Mouse (Mus musculus): ENCODE results near the gene Zfp174.
"Not testable (repeated sequence)": the region's sequence is repeated elsewhere in the genome, so short reads cannot be mapped to it uniquely, and the experiment has no call there.

Gene Zfp174

DNA sequence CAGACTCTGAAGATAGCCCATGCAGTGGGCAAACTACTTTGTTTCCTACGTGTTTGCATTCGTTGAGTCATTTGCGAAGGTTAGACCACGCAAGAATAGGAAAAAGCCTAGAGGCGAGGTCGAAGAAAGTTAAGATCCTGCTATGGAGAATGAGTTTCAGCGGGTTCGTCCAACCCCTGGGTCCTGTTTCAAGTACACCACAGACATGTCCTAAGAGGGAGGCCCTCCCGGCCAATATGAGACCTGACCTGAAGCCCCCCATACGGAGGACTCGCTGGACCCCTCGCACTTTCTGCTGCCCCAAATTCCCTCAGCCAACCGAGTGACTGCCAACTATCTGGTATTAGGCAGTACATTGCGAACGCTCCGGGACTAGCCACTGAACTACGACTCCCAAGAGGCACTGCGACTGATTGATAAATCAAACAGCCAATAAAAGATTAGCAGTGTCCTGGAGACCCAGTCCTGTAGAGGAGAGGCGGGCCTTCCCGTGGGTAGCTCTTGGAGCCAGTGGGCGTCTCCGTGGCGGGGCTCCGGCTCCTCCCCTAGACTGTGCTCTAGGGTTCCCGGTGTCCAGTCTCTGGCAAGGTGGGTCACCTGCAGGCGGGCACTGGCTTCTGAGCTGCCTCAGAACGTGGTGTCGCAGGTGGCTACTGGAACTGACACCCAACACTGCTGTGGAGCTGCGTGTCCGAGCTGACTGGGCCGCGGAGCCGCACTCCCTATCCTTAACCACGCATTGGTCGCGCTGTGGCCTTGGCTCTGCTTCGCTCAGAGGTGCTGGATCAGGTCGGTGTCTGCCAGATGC is at the start of gene Zfp174:
Gene Zfp174 (plus strand): TSS at position 558 of the 808 bp plus-strand sequence.
- DNase-seq (ENCODE audit: low read depth, low spot score): peak; percentile 97

DNA sequence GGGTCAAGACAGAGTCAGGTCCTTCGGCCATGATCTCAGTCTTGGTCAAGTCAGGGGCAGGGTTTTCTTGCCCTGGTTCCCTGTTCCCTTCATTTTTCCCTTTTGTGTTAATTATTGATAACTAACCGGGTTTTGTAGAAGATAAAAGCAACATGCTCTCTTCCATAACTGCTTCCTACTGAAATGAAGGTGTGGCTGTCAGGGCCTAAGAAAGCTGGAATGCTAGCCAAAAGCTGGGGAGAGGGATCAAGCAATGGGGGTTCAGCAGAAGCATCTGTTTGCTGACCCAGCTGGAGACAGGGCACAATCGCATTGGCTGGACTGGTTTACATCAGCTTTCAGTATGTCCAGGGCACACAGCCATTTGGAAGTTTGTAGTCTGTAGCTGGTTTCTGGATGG is 38.9 kb upstream of the Zfp174 start:
- no peak for DNase-seq (ENCODE audit: low read depth, low spot score)

DNA sequence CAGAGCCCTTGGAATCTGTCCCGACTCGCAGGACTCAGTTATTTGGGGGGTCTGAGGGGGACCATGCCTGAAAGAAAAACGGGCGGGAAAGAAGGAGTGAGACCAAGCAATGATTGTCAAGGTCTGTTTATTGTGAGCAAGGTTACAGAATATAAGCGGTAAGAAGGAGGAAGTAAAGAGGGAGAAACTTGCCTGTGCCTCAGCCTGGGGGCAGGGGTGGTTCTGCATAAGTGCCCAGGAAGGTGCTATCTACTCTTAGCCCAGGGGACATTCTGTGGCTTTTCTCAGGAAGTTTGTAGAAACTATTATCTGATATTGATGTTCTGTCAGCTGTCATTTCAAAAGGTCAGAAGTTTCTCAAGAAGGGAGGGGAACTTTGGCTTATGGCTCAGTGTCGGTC is 32.4 kb upstream of the Zfp174 start:
- not testable (repeated sequence) for DNase-seq (ENCODE audit: low read depth, low spot score)

DNA sequence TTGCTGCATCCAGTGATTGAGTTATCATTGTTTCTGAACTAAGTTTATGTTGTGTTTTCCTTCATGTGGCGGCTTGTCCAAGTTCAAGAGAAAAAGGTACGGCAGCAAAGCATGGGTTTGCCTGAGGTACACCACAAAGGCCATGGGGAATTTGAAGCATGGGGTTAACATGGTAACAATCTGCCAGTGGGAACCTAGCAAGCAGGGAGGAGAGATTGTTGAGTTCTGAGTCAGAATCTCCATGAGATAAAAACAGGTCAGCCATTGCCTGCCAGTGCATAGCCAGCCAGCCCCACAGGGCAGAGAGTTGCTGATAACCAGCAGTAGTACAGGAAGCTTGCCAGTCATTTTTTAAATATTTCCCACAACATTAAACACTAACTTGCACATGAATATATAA is 26.9 kb upstream of the Zfp174 start:
- no peak for DNase-seq (ENCODE audit: low read depth, low spot score)

DNA sequence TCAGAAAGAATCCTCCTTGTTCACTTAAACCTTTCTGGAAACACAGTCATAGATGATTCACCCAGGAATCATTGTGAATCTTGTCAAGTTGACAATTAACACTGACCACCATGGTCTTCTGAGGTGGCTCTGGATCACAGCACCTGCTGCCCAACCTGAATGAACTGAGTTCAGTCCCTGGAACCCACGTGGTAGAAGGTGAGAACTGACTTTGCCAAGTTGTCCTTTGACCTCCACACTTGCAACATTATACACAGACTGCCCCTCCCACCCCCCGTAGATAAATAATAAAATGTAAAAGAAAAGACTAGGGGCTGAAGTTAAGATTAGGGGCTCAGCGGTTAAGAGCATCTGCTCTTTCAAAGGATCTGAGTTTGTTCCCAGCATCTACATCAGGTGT is 19.0 kb upstream of the Zfp174 start:
- DNase-seq (ENCODE audit: low read depth, low spot score): no peak

DNA sequence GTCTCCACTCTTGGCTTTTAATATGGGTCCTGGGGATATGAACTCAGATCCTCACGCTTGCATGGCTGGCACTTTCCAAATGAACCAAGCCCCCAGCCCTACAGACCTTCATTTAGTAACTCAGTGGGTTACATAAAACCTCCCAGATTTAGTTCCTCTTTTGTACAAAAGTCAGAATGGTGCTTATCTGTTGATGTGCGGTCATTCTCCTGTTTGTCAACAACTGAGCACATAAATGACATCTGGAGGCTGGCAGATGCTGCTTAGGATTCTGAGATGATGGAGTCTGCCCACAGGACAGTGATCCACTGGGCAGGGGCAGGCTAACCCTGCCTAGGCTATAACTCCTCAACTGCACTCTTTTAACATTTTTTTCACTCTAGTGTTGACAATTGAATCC is 17.3 kb upstream of the Zfp174 start:
- no peak for DNase-seq (ENCODE audit: low read depth, low spot score)

DNA sequence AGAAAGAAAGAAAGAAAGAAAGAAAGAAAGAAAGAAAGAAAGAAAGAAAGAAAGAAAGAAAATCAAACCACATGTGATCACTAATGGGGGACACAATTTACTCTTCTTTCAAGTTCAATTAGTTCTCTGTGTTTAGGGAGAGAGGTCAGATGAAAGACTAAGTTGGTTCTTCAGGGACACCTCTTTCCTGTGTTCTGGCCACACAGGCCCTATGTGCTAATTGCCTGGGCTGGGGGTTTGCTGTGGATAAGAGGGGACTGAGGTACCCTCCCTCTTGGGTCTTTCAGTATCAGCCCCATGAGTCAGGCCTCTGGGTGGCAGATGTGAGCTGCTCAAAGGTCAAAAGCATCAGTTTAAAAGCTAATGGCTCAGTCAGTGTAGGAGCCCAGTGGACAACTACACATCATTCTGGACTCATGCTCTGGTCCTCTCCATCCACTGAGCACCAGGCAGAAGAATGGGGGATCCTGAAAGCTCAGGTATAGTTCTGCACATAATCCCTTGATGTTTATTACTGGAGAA is 16.4 kb upstream of the Zfp174 start, which contains the start of gene Olfr15:
Gene Olfr15 (plus strand): TSS at position 291 of the 522 bp plus-strand sequence.
- peak; percentile 38 for DNase-seq (ENCODE audit: low read depth, low spot score)

DNA sequence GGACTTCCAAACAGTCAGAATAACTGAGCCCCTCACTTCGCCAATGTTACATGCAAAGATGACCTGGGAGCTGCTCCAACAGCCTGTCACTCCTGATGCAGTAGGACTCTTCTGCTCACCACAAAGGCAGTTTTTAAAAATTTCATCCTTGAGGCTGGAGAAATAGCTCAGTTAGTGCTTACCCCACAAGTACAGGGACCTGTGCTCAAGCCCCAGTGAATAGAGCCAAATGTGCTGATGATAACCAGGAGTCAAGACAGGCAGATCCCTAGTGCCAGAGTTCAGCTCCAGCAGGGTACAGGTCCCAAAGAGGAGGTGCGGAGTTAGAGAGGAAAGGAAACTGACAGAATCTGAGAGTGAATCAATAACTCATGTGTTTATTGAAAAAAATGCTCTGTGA is 11.6 kb upstream of the Zfp174 start:
- DNase-seq (ENCODE audit: low read depth, low spot score): no peak

DNA sequence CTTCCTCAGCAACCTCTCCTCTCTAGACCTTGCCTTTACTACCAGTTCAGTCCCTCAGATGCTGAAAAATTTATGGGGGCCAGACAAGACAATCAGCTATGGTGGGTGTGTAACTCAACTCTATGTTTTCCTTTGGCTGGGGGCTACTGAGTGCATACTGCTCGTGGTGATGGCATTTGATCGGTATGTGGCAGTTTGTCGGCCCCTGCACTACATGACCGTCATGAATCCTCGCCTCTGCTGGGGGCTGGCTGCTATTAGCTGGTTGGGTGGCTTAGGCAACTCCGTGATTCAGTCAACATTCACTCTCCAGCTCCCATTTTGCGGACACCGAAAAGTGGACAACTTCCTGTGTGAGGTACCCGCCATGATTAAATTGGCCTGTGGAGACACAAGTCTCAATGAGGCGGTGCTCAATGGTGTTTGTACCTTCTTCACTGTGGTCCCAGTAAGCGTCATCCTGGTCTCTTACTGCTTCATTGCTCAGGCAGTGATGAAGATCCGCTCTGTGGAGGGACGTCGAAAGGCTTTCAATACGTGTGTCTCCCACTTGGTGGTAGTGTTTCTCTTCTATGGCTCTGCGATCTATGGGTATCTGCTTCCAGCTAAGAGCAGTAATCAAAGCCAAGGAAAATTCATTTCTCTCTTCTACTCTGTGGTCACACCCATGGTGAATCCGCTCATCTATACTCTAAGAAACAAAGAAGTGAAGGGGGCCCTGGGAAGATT is 7.7 kb upstream of the Zfp174 start:
- peak; percentile 72 for DNase-seq (ENCODE audit: low read depth, low spot score)

DNA sequence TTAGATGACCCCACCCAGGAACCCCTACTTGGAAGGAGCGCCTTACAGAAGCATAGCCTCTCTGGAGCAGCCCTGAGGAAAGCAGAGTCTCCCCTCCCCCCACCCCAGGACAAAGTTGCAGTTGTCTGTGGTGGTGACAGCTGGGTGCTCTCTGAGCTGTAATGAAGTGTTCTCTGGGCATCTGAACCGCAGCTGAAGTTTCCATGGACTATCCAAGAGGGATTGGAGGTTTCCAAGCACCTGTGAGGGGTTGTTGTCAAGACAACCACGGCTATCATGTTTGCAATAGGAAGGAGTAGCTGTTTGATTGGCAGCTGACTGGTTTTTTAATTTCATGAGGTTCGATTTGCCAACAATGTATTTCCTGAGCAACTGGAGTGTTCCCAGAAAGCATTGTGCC is 4.1 kb upstream of the Zfp174 start:
- DNase-seq (ENCODE audit: low read depth, low spot score): peak; percentile 38

DNA sequence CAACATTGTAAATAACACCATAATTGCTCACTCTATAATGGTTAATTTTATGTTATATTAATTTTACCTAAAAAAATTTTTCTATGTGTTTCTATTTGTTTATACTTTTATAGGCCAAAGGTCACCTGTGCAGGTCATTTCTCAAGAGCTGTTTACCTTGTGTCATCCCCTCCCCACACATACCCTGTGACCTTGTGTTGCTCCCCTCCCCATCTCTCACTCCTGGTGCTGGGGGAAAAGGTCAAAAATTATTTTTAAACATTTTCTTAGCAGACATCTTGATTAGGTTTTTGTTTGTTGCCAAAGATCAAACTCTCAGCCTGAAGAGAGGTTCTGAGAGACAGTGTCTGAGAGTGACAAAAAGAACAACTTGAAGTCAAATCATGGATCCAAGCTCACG is 3.3 kb upstream of the Zfp174 start:
- DNase-seq (ENCODE audit: low read depth, low spot score): no peak

DNA sequence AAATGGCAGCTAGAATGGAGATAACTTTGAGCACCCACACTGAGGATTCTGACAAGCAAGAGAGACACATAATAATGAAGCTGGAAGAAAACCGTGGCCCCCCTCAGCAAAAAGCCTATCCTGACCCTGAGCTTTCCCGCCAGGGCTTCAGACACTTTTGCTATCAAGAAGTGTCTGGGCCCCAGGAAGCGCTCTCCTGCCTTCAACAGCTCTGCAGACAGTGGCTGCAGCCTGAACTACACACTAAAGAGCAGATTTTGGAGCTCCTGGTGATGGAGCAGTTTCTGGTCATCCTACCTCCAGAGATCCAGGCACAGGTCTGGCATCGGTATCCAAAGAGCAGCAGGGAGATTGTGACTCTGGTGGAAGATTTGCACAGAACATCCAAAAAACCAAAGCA is 803 bp downstream of the Zfp174 start:
- peak; percentile 56 for DNase-seq (ENCODE audit: low read depth, low spot score)

DNA sequence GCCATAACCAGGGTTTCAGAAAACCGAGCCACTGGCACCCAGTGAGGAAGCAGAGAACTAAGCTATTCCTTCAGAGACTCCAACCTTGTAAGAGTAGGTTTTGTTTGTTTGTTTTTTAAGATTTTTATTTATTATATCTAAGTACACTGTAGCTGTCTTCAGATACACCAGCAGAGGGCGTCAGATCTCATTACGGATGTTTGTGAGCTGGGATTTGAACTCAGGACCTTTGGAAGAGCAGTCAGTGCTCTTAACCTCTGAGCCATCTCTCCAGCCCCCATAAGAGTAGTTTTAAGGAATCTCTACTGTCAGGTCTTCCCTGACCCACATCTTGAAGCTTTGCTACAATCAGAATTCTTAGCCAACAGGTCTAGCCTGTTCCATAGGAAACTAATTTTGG is 1.3 kb downstream of the Zfp174 start:
- no peak for DNase-seq (ENCODE audit: low read depth, low spot score)

DNA sequence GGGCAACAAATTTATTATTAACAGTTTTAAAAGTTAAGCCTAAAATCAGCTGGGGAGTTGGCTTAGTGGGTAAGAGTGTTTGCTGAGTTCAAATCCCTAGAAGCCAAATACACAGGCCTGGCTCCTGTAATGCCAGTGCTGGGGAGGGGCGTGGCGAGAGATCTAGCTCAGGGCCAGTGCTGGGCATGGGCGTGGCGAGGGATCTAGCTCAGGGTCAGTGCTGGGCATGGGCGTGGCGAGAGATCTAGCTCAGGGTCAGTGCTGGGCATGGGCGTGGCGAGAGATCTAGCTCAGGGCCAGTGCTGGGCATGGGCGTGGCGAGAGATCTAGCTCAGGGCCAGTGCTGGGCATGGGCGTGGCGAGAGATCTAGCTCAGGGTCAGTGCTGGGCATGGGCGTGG is 4.2 kb downstream of the Zfp174 start:
- DNase-seq (ENCODE audit: low read depth, low spot score): not testable (repeated sequence)

DNA sequence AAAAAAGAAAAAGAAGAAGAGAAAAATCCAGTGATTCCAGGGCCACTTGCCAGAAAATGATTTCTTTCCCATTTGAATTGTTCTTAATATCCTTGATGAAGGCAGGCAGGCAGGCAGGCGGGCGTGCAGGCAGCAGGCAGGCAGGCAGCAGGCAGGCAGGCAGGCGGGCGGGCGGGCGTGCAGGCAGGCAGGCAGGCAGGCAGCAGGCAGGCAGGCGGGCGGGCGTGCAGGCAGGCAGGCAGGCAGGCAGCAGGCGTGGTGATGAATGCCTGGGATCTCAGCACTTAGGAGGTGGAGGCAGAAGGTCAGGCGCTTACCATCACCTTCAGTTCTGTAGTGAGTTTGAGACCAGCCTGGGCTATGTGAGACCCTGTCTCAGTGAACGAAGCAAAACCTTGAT is 5.5 kb downstream of the Zfp174 start:
- DNase-seq (ENCODE audit: low read depth, low spot score): peak; percentile 52

DNA sequence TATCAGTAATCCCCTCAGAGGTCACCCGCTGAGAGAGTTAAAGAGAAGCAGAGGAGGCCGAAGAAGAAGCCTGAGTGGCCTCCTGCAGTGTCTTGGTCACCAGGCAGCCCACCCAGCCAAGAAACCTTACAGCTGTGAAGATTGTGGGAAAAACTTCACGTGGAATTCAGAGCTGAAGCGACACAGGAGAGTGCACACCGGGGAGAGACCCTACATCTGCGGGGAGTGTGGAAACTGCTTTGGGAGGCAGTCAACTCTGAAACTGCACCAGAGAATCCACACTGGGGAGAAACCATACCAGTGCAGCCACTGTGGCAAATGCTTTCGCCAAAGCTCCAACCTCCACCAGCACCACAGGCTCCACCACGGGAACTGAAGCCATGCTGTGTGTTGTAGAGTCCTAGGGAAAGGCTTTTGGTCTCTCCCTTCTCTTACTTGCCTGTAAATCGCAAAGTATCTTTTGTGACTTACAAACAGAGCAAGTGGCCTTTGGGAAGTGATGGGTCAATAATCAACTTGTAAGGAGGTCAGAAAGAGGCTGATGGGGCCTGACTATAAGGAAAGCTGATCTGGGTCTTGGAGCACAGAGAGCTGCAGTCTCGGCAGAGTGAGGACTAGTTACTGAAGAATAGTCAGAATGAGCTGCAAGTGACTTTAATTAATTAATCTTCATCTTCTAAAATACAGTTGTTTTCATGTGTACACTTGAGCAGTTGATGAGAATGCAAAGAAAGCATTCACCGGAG is 7.5 kb downstream of the Zfp174 start:
- no peak for DNase-seq (ENCODE audit: low read depth, low spot score)

DNA sequence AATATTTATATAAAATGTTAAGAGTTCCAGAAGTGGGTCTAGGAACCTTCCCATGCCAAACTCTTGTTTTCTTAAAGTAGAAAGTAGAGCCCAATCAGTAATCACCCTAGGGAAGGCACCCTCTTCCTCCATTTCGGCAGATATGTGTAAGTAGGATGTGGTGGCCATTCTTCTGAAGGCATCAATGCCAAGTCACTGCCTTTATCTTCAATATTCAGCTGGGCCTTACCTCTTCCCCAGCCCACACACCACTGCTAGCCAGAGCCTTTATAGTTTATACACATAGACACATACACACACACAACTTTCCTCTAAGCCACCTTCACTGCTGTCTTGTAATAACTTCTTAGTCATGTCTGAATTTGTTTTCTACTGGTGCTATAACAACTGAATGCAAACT is 8.7 kb downstream of the Zfp174 start:
- DNase-seq (ENCODE audit: low read depth, low spot score): no peak

DNA sequence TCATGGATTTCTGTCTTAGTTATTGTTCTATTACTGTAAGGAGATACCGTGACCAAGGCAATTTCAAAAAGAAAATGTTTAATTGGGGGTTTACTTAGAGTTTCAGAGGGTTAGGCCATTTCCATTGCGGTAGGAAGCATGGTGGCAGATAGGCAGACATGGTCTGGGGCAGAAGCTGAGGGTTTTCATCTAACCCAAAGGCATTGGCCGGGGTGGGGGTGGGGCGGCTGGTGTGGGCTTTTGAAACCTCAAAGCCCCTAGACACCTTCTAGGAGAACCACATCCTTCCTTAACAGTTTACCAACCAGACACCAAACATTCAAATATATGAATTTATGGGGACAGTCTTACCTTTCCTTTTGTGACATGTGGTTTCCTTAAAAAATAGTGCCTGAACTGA is 12.2 kb downstream of the Zfp174 start:
- DNase-seq (ENCODE audit: low read depth, low spot score): no peak

DNA sequence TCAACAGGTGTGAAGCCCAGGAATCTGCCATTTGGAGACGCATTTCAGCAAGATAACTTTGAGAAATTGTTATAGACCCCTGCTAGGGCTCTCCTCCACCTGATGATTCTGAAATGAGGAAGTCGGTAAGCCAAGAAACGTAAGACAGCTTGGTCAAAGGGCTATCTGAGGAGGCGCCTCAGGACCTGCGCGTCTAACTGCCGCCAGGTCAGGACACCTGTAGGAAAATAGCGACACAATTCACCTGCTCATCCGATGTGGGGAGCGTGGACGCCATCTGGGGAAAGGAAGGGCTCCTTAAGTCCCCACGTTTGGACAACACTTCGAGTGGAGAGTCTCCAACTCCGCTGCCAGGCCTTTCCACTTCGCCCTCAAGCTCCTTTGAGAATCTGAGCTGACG is 24.7 kb downstream of the Zfp174 start:
- DNase-seq (ENCODE audit: low read depth, low spot score): no peak

DNA sequence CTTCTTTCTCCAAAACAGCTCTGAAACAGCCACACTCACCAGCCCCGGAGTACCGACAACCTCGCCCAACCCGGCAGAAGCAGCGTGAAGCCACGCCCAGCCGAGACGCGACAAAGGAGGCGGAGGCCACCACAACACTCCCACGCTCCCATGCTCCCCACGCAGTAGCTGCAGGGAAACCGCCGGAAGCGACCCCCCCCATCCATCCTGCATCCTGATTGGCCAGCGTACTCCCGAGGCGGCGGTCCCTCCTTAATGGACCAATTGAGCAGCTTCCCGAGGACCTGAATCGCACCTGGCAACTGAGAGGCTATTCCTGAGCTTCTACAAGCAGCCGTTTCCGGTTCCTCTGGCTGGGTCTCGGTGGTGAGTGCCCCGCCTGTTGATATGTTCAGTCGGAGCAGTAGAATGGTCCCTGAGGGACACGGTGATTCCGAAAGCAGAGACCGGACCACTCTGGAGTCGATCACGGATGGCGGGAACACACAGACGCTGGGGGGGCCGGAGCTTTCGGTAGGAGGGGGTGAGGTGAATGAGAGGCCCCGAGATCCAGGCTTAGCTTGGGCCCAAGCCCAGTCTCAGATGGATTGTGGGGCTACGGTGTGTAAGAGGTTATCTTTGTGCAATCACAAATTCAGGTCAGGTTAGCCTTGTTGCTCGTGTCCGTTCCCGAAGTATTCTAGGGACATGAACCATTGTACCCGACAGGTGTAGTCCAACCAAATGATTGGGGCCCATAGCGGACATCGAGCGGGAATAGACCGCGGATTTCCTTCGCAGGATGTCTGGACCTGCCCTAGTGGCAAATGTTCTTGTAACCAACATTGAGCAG is 25.4 kb downstream of the Zfp174 start, which contains the start of gene Naa60:
Gene Naa60 (plus strand): TSS at position 160 of the 832 bp plus-strand sequence.
- peak; percentile 99 for DNase-seq (ENCODE audit: low read depth, low spot score)

DNA sequence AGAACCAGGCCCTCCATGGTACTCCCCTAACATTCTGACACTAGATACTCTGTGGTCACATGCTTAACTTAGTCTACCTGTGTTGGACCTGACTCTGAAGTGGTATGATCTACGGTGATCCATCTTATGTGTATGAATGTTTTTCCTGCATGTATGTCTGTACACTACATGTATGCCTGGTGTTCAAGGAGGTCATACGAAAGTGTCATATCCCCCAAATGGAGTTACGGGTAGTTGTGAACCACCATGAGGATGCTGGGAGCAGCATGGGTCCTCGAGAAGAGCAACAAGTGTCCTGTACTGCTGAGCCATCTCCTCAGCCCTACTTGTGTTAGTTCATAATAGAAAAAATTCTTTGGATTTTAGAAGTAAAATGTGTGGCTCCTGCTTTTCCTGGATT is 29.3 kb downstream of the Zfp174 start:
- DNase-seq (ENCODE audit: low read depth, low spot score): no peak

Measured in ZHBTc4 (cell line).